Mouse (Mus musculus) hindbrain, postnatal 0 days (tissue): ENCODE data around the gene Inafm2. TPM values are rescaled to one million over a fixed set of nuclear protein-coding genes. Genes with fewer than 3 reads are reported as not detected.

Experiments used
- ATAC-seq: fragments of 200-750 bp; cut with Nextera tagmentation; 2 replicates; pipeline ENCODE4 v1.8.0; 2017; ENCODE audit warnings: mild to moderate bottlenecking, moderate TSS enrichment, moderate library complexity
- DNase-seq: peaks from one replicate; pipeline ENCODE4 v3.0.0-alpha.2; 2015; ENCODE audit warnings: low spot score
- H3K27ac ChIP-seq: fragments of 300-500 bp; sonication (generic); 2 replicates; pipeline ENCODE4 v1.5.1; 2014; ENCODE audit warnings: mild to moderate bottlenecking
- H3K27me3 ChIP-seq: fragments of 300-500 bp; sonication (generic); 2 replicates; pipeline ENCODE4 v1.6.1; 2014; ENCODE audit warnings: low read length, mixed read lengths; ENCODE audit not compliant: insufficient read depth
- H3K36me3 ChIP-seq: fragments of 300-500 bp; sonication (generic); 2 replicates; pipeline ENCODE4 v1.6.1; 2014; ENCODE audit warnings: low read length, mixed read lengths; ENCODE audit not compliant: insufficient read depth
- H3K4me1 ChIP-seq: fragments of 300-500 bp; sonication (generic); 2 replicates; pipeline ENCODE4 v1.6.1; 2014; ENCODE audit warnings: antibody characterized with exemption, low read length, mixed read lengths; ENCODE audit not compliant: insufficient read depth
- H3K4me2 ChIP-seq: fragments of 300-500 bp; sonication (generic); 2 replicates; pipeline ENCODE4 v1.6.1; 2014; ENCODE audit warnings: low read depth, mild to moderate bottlenecking, low read length, moderate library complexity, mixed read lengths
- H3K4me3 ChIP-seq: fragments of 300-500 bp; sonication (generic); 2 replicates; pipeline ENCODE4 v1.5.1; 2014; ENCODE audit warnings: low read length
- H3K9ac ChIP-seq: fragments of 300-500 bp; sonication (generic); replicated peaks from 2 replicates; pipeline ENCODE4 v1.6.1; 2014; ENCODE audit warnings: mild to moderate bottlenecking, low read length, moderate library complexity, mixed read lengths
- H3K9me3 ChIP-seq: fragments of 300-500 bp; sonication (generic); 2 replicates; pipeline ENCODE4 v1.6.1; 2016; ENCODE audit warnings: low read length, mixed read lengths
- CTCF ChIP-seq: IDR thresholded peaks from 2 replicates; pipeline ENCODE4 v1.5.1; 2016; ENCODE audit warnings: antibody characterized with exemption, control low read depth, low read depth
- WGBS: fragments of 180-500 bp; shearing (Covaris S2); extraction: QIAGEN DNeasy Blood & Tissue Kit; methylation state at CpG from one replicate; pipeline ENCODE4 v1.1.7; 2014; 5-methylcytosine and 5-hydroxymethylcytosine counted together
- polyA plus RNA-seq: library from polyadenylated mRNA; unstranded; fragments of >200 nt; fragmentation: Nextera tagmentation; extraction: Ambion mirVana; gene quantifications from 2 replicates; pipeline ENCODE4 v1.2.1, GENCODE M21; 2015
- total RNA-seq: library from RNA; depleted of rRNA; stranded (reverse); fragments of >200 nt; gene quantifications from 2 replicates; pipeline ENCODE4 v1.2.3, GENCODE M21; 2014

The Inafm2 gene
- total and polyA plus RNA-seq, 2 experiments from 2014 or later: 18.9 to 19.8 TPM

DNA sequence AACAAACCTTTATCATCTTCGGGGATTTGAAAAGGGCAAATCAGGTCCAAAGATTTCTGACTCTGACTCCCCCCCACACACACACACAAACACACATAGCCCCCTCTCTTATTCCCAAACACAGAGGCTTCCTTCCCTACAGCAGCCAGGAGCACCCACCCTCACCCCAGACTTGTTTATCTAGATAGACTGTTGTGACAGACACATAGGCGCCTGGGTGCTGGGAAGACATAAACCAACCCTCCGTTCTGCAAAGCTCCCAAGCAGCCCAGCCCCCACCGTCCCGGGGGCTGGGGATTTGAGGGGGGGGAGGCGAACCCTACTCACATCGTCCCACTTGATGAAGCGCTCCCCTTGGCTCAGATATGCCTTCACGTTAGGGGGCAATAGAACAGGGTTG lies 17.6 kb upstream of the Inafm2 start:
- Histone ChIP-seq H3K36me3 (no peaks in the 10 kb centered on the region), H3K27ac (no peak overlapping the region), H3K4me1 (no peaks in the 10 kb centered on the region), H3K4me2 (no peak overlapping the region), H3K9ac (no peak overlapping the region), H3K4me3 (no peak overlapping the region), H3K27me3 (no peaks in the 10 kb centered on the region), H3K9me3 (no peaks in the 10 kb centered on the region)
- WGBS: 36% methylated on average over 9 of the region's 9 CpGs
- no peak for TF ChIP-seq CTCF
- DNase-seq: no peak
- ATAC-seq: no peak

DNA sequence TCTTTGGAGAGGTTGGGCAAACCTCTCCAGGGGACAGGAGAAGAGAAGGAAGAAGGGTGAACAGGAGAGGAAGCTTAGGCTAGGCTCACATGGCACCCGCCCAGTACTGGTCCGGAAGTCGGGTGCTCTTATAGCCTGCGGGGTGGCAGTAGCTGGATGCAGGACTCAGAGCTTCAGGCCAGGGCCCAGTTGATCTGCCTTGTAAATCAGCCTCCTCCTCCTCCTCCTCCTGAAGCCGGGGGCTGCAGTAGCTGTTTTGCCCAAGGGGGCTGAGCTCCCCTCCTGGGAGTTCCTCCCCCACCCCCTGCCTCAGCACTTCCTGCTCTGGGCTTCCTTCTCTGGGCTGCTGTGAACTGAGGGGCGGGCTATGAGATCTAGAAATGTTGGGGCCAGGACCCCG lies 17.2 kb upstream of the Inafm2 start, which contains the start of gene Plcb2:
Gene Plcb2, minus strand, starts transcription at position 102 of the 400 bp plus-strand sequence.
- TF ChIP-seq CTCF: no peak
- ATAC-seq (no peak), DNase-seq (no peak)
- no peak within 1 kb of the TSS for H3K27ac ChIP-seq
- no peak within 1 kb of the TSS for H3K9ac ChIP-seq
- no peaks in the 10 kb centered on the region for H3K36me3 ChIP-seq
- no peaks in the 10 kb centered on the region for H3K27me3 ChIP-seq
- H3K4me3 ChIP-seq: no peak within 1 kb of the TSS
- H3K4me1 ChIP-seq: no peaks in the 10 kb centered on the region
- WGBS: 33% methylated on average over 6 of the region's 7 CpGs
- no peaks in the 10 kb centered on the region for H3K9me3 ChIP-seq
- no peak within 1 kb of the TSS for H3K4me2 ChIP-seq

DNA sequence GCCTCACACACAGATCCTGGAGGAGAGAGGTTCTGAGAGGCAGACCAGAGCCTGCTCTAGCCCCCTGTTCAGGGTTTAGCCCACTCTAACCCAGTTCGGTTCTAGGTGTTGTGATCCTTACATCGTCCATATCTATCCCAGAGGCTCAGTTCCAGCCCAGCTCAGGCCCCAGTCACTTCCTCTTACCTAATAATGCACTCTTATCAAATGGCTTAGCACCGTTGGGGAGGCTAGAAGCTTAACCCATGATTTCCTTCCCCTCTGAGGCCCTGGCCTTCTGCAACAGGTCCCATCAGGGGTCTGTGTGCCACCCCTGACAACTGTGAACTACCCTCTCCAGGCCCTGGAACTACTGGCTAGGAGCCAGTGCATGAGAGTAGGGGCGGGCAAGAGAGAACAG lies 16.4 kb upstream of the Inafm2 start:
- no peaks in the 10 kb centered on the region for H3K4me1 ChIP-seq
- no peak overlapping the region for H3K9ac ChIP-seq
- no peak for DNase-seq
- no peak overlapping the region for H3K4me2 ChIP-seq
- TF ChIP-seq CTCF: no peak
- no peak for ATAC-seq
- 66% methylated on average over 4 of the region's 4 CpGs for WGBS
- no peaks in the 10 kb centered on the region for H3K36me3 ChIP-seq
- H3K4me3 ChIP-seq: no peak overlapping the region
- H3K9me3 ChIP-seq: no peaks in the 10 kb centered on the region
- H3K27me3 ChIP-seq: no peaks in the 10 kb centered on the region
- no peak overlapping the region for H3K27ac ChIP-seq

DNA sequence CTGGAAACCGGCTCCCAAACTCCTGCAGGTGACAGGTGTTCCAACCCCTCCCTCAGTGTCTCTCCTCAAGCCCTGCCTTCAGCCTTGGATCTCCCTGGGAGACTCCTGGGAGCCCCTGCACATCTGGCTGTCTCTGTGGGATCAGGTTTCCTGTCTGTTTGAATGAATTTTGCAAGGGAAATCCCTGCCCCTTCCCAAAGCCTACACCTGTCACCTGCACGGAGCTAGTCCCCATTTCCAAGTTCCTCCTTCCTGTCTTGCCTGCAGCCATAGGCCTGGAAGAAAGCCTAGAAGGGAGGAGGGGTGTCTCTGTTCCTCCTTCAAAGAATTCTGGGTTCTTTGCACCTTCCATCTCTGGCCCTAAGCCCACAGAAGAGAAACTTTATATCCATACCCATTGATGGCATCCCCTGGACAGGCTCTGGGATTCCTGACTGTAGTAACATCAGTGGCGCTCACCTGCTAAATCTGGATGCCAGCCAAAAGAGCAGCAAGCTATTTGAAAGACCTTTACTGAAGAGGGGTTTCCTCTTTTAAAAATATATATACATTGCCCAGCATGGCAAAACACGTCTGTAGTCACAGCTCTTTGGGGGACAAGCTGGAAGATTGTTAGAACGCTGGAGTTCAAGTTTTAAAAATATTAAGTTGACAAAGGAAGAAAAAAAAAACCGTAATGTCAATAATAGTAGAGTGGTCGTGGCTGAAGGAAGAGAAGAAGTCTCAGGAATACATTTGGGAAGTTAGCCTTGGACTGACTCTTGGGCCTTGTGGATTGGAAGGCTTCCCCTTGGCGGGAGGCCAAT lies 15.5 kb upstream of the Inafm2 start:
- no peaks in the 10 kb centered on the region for H3K27me3 ChIP-seq
- no peak overlapping the region for H3K9ac ChIP-seq
- no peak overlapping the region for H3K4me2 ChIP-seq
- DNase-seq (no peak), ATAC-seq (no peak)
- 26% methylated on average over 8 of the region's 8 CpGs for WGBS
- no peak overlapping the region for H3K4me3 ChIP-seq
- no peak overlapping the region for H3K27ac ChIP-seq
- no peaks in the 10 kb centered on the region for H3K9me3 ChIP-seq
- TF ChIP-seq CTCF: no peak
- no peaks in the 10 kb centered on the region for H3K36me3 ChIP-seq
- no peaks in the 10 kb centered on the region for H3K4me1 ChIP-seq

DNA sequence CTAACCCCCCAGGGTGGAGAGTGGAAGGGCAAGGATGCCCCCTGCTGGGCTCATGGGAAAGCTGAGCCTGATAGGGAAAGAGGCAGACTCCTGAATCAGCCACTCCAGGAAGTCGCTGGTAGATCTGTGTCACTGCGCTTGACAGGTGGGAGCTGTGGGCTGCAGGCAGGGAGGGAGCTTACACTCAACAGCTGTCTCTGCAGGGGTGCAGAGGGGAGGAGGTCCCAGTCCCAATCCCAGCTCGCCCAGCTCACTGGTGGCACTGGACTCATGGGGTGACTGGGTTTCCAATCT lies 15.0 kb upstream of the Inafm2 start:
- Histone ChIP-seq H3K4me1 (no peaks in the 10 kb centered on the region), H3K4me3 (no peak overlapping the region), H3K36me3 (no peaks in the 10 kb centered on the region), H3K9me3 (no peaks in the 10 kb centered on the region), H3K27ac (no peak overlapping the region), H3K4me2 (no peak overlapping the region), H3K9ac (no peak overlapping the region), H3K27me3 (no peaks in the 10 kb centered on the region)
- DNase-seq (peak; percentile 58), ATAC-seq (0 out of 2 replicates have a peak, but pooled peaks have one; percentile 34)
- TF ChIP-seq CTCF: peak; percentile 67
- 18% methylated on average over 3 of the region's 3 CpGs for WGBS

DNA sequence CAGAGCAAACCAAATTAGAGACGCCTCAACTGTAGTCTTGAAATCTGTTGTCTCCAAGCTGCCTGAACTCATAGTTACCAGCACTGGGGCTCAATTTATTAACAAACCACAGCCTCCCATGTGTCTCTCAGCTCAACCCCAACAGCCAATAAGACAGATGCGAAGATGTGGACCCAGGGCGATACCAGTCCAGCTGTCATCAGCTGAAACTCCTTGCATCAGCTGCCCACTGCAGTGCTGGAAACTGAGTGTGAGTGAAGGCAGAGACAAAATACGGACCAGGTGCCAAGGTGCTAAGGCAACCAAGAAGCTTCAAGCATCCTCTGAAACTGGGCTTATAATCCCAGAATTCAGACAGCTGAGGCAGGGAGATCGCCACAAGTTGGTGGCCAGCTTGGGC lies 13.6 kb upstream of the Inafm2 start:
- H3K4me3 ChIP-seq: no peak overlapping the region
- no peak for TF ChIP-seq CTCF
- no peaks in the 10 kb centered on the region for H3K27me3 ChIP-seq
- no peaks in the 10 kb centered on the region for H3K9me3 ChIP-seq
- no peak overlapping the region for H3K9ac ChIP-seq
- no peak overlapping the region for H3K27ac ChIP-seq
- H3K36me3 ChIP-seq: no peaks in the 10 kb centered on the region
- WGBS: 79% methylated on average over 5 of the region's 5 CpGs
- H3K4me1 ChIP-seq: no peaks in the 10 kb centered on the region
- H3K4me2 ChIP-seq: no peak overlapping the region
- DNase-seq (no peak), ATAC-seq (no peak)

DNA sequence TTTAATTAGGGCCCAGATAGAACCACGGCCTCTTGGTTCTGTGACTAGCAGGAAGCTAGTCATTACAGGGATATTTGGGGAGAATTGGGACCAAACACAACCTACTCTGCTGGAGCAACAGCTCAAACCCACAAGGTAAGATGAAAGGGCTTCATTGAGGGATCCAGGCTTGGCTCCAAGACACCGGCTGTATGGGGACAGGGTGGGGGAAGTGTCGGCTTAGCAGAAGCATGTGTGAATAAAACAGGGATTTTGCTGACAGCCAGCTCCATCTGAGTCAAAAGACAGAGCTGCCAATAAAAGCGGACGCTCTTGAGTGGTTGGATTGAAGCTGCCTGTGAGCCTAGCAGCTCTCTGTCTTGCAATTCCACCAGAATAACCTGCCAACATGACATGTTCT lies 12.2 kb upstream of the Inafm2 start:
- H3K4me2 ChIP-seq: no peak overlapping the region
- H3K36me3 ChIP-seq: no peaks in the 10 kb centered on the region
- no peak overlapping the region for H3K27ac ChIP-seq
- TF ChIP-seq CTCF: no peak
- H3K4me3 ChIP-seq: no peak overlapping the region
- DNase-seq: peak; percentile 42
- H3K27me3 ChIP-seq: no peaks in the 10 kb centered on the region
- H3K9ac ChIP-seq: no peak overlapping the region
- H3K4me1 ChIP-seq: no peaks in the 10 kb centered on the region
- H3K9me3 ChIP-seq: no peaks in the 10 kb centered on the region
- no peak; the same call in 1 of the 2 replicates for ATAC-seq
- 47% methylated on average over 5 of the region's 5 CpGs for WGBS
